Mouse (Mus musculus): Measurements from ENCODE around the gene Nus1. TPM values are rescaled to one million over a fixed set of nuclear protein-coding genes. Genes with fewer than 3 reads are reported as not detected.

The Nus1 gene
- 18.9 and 26.0 TPM in 2 replicates for total RNA-seq (2017)

GRCm38 (mm10) chr10:52417299-52417997 lies at the start of gene Nus1:
Gene Nus1, plus strand, starts transcription at chr10:52417547.
- peak; percentile 97 for ATAC-seq (ENCODE audit: extremely low read depth, insufficient number of reproducible peaks, low FRiP score, poor library complexity, severe bottlenecking)

GRCm38 (mm10) chr10:52368376-52368775 lies 49.0 kb upstream of the Nus1 start:
- ATAC-seq (ENCODE audit: extremely low read depth, insufficient number of reproducible peaks, low FRiP score, poor library complexity, severe bottlenecking) = no peak

- ATAC-seq (ENCODE audit: extremely low read depth, insufficient number of reproducible peaks, low FRiP score, poor library complexity, severe bottlenecking) = peak; percentile 82
Observed at GRCm38 (mm10) chr10:52373834-52374233, 43.5 kb upstream of the Nus1 start.

GRCm38 (mm10) chr10:52374651-52375050 lies 42.7 kb upstream of the Nus1 start:
- no peak for ATAC-seq (ENCODE audit: extremely low read depth, insufficient number of reproducible peaks, low FRiP score, poor library complexity, severe bottlenecking)

GRCm38 (mm10) chr10:52376422-52376821 lies 40.9 kb upstream of the Nus1 start:
- peak; percentile 62 for ATAC-seq (ENCODE audit: extremely low read depth, insufficient number of reproducible peaks, low FRiP score, poor library complexity, severe bottlenecking)

- no peak for ATAC-seq (ENCODE audit: extremely low read depth, insufficient number of reproducible peaks, low FRiP score, poor library complexity, severe bottlenecking)
Observed at GRCm38 (mm10) chr10:52377813-52378212, 39.5 kb upstream of the Nus1 start.

- no peak for ATAC-seq (ENCODE audit: extremely low read depth, insufficient number of reproducible peaks, low FRiP score, poor library complexity, severe bottlenecking)
Observed at GRCm38 (mm10) chr10:52381321-52381801, 36.0 kb upstream of the Nus1 start.

- peak; percentile 91 for ATAC-seq (ENCODE audit: extremely low read depth, insufficient number of reproducible peaks, low FRiP score, poor library complexity, severe bottlenecking)
Observed at GRCm38 (mm10) chr10:52381845-52382591, 35.3 kb upstream of the Nus1 start, which contains the start of gene Gopc. Gene Gopc, minus strand, starts transcription at chr10:52382124.

GRCm38 (mm10) chr10:52383022-52383421 lies 34.3 kb upstream of the Nus1 start:
- ATAC-seq (ENCODE audit: extremely low read depth, insufficient number of reproducible peaks, low FRiP score, poor library complexity, severe bottlenecking) = no peak

GRCm38 (mm10) chr10:52383522-52383921 lies 33.8 kb upstream of the Nus1 start:
- no peak for ATAC-seq (ENCODE audit: extremely low read depth, insufficient number of reproducible peaks, low FRiP score, poor library complexity, severe bottlenecking)

GRCm38 (mm10) chr10:52384823-52385610 lies 32.3 kb upstream of the Nus1 start:
- ATAC-seq (ENCODE audit: extremely low read depth, insufficient number of reproducible peaks, low FRiP score, poor library complexity, severe bottlenecking) = peak; percentile 31; the same call in 1 of the 2 replicates

GRCm38 (mm10) chr10:52387192-52387591 lies 30.2 kb upstream of the Nus1 start:
- no peak for ATAC-seq (ENCODE audit: extremely low read depth, insufficient number of reproducible peaks, low FRiP score, poor library complexity, severe bottlenecking)

- no peak for ATAC-seq (ENCODE audit: extremely low read depth, insufficient number of reproducible peaks, low FRiP score, poor library complexity, severe bottlenecking)
Observed at GRCm38 (mm10) chr10:52388922-52389430, 28.4 kb upstream of the Nus1 start, which contains the start of gene Nepn. Gene Nepn, plus strand, starts transcription at chr10:52388972.

GRCm38 (mm10) chr10:52389438-52389837 lies 27.9 kb upstream of the Nus1 start:
- no peak for ATAC-seq (ENCODE audit: extremely low read depth, insufficient number of reproducible peaks, low FRiP score, poor library complexity, severe bottlenecking)

GRCm38 (mm10) chr10:52391208-52391607 lies 26.1 kb upstream of the Nus1 start:
- no peak for ATAC-seq (ENCODE audit: extremely low read depth, insufficient number of reproducible peaks, low FRiP score, poor library complexity, severe bottlenecking)

GRCm38 (mm10) chr10:52396647-52397046 lies 20.7 kb upstream of the Nus1 start:
- ATAC-seq (ENCODE audit: extremely low read depth, insufficient number of reproducible peaks, low FRiP score, poor library complexity, severe bottlenecking) = no peak

- no peak for ATAC-seq (ENCODE audit: extremely low read depth, insufficient number of reproducible peaks, low FRiP score, poor library complexity, severe bottlenecking)
Observed at GRCm38 (mm10) chr10:52398715-52399114, 18.6 kb upstream of the Nus1 start.

GRCm38 (mm10) chr10:52399722-52400121 lies 17.6 kb upstream of the Nus1 start:
- ATAC-seq (ENCODE audit: extremely low read depth, insufficient number of reproducible peaks, low FRiP score, poor library complexity, severe bottlenecking) = no peak

- no peak for ATAC-seq (ENCODE audit: extremely low read depth, insufficient number of reproducible peaks, low FRiP score, poor library complexity, severe bottlenecking)
Observed at GRCm38 (mm10) chr10:52405160-52405559, 12.2 kb upstream of the Nus1 start.

All from neutrophil, adult 5-6 weeks (primary cell).